Mouse (Mus musculus): ENCODE results near the gene Zbtb44. TPM values are rescaled to one million over a fixed set of nuclear protein-coding genes. Genes with fewer than 3 reads are reported as not detected.

The Zbtb44 gene
- 4.4 and 4.6 TPM in 2 replicates for polyA plus RNA-seq (2015; fragmentation: Nextera tagmentation; extraction: Ambion mirVana)

DNA sequence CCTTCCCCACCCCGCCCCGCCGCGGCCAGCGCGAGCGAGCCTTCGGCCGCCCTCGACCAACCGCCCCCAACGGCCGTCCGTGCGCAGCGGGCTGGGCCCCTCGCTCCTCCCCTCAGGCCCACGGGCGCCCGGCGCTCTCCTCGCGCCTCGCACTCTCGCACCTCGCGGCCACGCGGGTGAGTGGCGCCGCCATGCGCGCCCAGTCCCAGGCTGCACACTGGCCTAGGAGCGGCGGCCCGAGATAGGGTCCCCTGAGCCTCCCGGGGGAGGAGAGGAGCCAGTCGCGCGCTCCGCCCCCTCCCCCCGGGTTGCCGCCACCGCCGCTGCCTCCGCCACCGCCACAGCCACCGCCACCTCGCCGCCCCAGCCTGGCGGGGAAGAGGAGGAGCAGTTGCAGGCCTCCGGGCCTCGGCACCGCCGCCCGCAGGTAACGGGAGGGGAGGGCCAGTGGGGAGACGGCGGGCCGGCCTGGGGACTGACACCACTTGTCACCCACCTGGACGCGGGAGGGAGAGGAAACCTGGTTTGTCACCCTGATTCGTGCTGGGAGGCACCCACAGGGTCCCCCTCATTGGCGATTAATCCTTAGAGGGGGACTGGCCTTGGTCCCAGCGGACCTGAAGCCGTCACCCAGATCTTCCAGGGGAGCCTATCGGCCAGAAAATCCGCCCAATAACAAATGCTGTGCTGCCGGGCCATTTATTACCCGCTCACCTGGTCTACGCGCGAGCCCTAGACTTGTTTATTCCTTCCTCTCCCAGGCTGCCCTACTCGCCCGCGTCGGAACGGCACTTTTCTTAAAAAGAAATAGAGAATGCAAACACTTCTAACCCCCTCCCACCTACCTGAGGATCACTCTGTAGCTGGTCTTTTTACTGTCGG lies at the start of gene Zbtb44:
Gene Zbtb44, plus strand, starts transcription at position 113 of the 882 bp plus-strand sequence.
- Histone ChIP-seq H3K9me3 (no peaks in the 10 kb centered on the region), H3K9ac (peak within 1 kb of the TSS; percentile 79), H3K4me2 (peak within 1 kb of the TSS; percentile 84), H3K4me1 (replicated peaks) (peaks cover 17% of the 10 kb centered on the region), H3K27ac (replicated peaks) (peak within 1 kb of the TSS; percentile 93), H3K27me3 (no peaks in the 10 kb centered on the region), H3K36me3 (no peaks in the 10 kb centered on the region), H3K4me3 (peak within 1 kb of the TSS; percentile 65)
- peak; percentile 93 for ATAC-seq (ENCODE audit: low FRiP score, low read depth)
- WGBS, result 0% methylated on average over 54 of the region's 79 CpGs

DNA sequence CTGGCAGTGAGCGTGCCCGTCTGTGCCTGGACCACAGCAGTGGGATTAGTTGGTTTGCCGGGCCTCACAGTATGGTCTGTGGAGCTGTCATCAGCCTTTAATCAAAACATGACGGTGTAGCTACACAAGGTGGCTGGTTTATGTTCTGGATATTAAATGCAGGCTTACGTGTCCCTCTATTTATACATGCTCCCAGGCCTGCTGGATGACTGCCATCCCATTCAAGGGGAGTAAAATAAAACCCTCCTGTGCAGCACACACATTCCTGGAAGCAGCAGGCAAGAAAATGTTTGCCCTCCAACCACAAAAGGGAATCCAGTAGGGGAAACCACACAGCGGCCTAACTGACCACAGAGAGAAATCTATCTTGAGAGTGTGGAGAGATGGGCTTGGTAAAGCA lies 44.7 kb upstream of the Zbtb44 start:
- Histone ChIP-seq H3K9ac (no peak overlapping the region), H3K27me3 (no peaks in the 10 kb centered on the region), H3K27ac (replicated peaks) (no peak overlapping the region), H3K4me1 (replicated peaks) (no peaks in the 10 kb centered on the region), H3K36me3 (no peaks in the 10 kb centered on the region), H3K9me3 (no peaks in the 10 kb centered on the region), H3K4me3 (no peak overlapping the region), H3K4me2 (no peak overlapping the region)
- ATAC-seq (ENCODE audit: low FRiP score, low read depth), result no peak
- 70% methylated on average over 6 of the region's 6 CpGs for WGBS

DNA sequence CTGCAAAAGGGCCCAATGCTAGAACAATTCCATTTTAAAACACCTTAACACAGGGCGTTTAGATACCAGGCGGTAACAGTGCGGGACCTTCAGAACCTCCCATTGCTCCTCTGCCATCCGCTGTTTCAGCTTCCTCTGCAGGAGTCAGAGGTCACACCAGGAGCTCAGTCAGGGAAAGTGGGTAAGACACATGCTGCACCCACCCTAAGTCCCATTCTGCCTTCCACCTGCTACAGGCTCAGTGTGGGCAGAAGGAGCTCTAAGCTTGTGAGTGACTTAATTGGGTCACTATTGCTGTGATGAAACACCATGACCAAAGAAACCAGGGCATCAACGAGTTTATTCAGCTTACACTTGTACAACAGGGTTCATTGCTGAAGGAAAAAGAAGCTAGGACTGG lies 37.3 kb upstream of the Zbtb44 start:
- Histone ChIP-seq H3K4me3 (no peak overlapping the region), H3K9me3 (no peaks in the 10 kb centered on the region), H3K36me3 (no peaks in the 10 kb centered on the region), H3K27ac (replicated peaks) (no peak overlapping the region), H3K4me1 (replicated peaks) (no peaks in the 10 kb centered on the region), H3K27me3 (no peaks in the 10 kb centered on the region), H3K9ac (no peak overlapping the region), H3K4me2 (no peak overlapping the region)
- ATAC-seq (ENCODE audit: low FRiP score, low read depth), result no peak
- 89% methylated on average over 5 of the region's 5 CpGs for WGBS

DNA sequence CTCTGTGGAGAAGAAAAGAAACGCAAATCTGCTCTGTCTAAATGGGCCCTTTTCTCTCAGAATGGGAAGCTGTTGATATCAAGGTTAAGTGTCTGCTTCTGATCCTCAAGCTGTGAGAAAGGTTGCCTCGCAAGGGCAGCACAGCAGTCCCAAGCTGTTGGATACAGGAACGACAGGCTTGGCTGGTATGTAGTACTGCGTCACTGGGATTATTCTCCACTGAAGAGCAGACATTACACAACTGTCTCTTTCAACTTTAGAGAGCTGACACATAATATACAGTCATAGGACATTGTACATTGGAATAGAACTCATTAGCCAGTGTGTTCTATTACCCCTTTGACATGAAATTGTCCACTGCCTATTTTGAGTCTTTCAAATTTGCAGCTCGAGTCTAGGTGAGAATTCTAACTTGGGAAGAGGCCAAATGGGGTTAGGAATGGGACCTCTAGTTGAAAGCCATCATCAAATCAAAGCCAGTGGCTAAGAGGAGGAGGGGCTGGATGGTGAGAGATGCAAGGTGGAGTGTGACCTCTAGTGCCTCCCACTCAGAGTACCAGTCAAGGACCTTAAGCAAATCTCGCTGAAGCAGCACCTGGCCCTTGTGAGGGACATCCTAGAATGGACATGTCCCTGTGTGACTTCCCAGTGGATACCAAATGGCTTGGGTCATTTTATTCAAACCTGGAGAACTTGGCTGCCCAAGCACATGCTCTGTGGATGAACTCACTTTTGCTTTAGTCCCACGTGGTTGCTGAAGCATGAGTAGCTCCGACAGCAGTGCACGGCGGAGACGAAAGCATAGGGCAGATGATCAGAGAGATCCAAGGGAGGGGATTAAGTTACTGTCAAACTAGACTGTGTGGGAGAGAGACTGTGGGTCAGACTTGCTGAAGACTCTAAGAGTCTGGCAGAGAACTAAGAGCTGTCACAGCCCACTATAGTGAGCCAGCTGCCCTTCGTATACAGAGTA lies 33.6 kb upstream of the Zbtb44 start:
- Histone ChIP-seq H3K4me2 (no peak overlapping the region), H3K9me3 (no peaks in the 10 kb centered on the region), H3K4me3 (no peak overlapping the region), H3K9ac (no peak overlapping the region), H3K36me3 (no peaks in the 10 kb centered on the region), H3K27me3 (no peaks in the 10 kb centered on the region), H3K27ac (replicated peaks) (no peak overlapping the region), H3K4me1 (replicated peaks) (no peaks in the 10 kb centered on the region)
- 79% methylated on average over 12 of the region's 12 CpGs for WGBS
- no peak for ATAC-seq (ENCODE audit: low FRiP score, low read depth)

DNA sequence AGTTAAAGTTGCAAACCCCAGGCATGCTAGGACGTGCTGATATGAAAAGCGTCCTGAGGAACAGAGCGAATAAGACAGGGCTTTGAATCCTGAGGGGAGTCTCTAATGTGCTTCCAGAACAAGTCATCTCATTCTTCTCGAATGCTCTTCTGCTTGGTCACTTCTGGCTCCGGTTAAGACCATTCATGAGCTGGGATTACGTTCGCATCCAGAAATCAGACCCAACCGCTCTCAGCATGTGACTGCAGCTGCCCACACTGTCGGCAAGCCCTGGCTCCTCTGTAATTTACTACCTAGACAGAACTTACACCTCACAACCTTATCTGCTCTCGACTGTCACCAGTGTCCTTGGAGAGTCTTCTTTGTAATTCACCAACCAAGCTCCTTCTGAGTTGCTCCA lies 29.8 kb upstream of the Zbtb44 start:
- H3K4me1 ChIP-seq (replicated peaks), result no peaks in the 10 kb centered on the region
- no peaks in the 10 kb centered on the region for H3K36me3 ChIP-seq
- H3K27me3 ChIP-seq, result no peaks in the 10 kb centered on the region
- no peak for ATAC-seq (ENCODE audit: low FRiP score, low read depth)
- no peaks in the 10 kb centered on the region for H3K9me3 ChIP-seq
- WGBS, result 85% methylated on average over 10 of the region's 10 CpGs
- H3K4me3 ChIP-seq, result no peak overlapping the region
- no peak overlapping the region for H3K9ac ChIP-seq
- no peak overlapping the region for H3K27ac ChIP-seq (replicated peaks)
- H3K4me2 ChIP-seq, result no peak overlapping the region

DNA sequence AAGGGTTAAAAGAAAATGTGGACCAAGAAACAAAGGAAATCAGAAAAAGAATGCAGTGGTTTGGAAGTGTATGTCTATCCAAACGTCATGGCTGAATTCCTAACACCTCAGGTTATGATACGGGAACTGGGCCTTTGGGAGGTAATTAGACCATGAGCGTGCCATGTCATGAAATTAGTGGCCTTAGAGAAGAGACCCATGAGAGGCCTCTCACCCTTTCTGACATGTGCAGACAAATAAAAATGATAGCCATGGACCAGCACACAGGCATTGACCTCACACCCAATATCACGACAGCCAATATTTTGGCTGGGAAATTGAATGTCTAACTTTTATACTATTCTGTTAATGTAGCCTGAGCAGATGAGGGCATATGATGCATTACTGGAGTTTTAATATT lies 27.9 kb upstream of the Zbtb44 start:
- Histone ChIP-seq H3K9me3 (no peaks in the 10 kb centered on the region), H3K36me3 (no peaks in the 10 kb centered on the region), H3K4me2 (no peak overlapping the region), H3K9ac (no peak overlapping the region), H3K27me3 (no peaks in the 10 kb centered on the region), H3K4me3 (no peak overlapping the region), H3K4me1 (replicated peaks) (no peaks in the 10 kb centered on the region), H3K27ac (replicated peaks) (no peak overlapping the region)
- no peak for ATAC-seq (ENCODE audit: low FRiP score, low read depth)
- 73% methylated on average over 4 of the region's 4 CpGs for WGBS

DNA sequence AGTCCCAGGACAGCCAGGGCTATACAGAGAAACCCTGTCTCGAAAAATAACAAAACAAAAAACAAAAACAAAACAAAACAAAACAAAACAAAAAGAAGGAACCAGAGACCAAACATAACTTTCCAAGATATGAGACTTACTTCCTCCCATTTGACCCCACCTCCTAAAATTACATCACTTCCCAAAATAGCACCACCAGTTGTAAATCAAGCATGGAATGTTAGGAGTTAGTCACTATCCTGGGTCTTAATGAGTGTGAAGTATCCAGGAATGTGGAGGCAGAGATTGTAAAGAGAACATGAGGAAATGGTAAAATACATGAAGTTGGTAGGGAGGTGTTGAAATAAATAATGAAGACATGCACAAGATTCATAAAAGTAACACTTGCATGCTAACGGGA lies 21.1 kb upstream of the Zbtb44 start:
- no peak for ATAC-seq (ENCODE audit: low FRiP score, low read depth)
- Histone ChIP-seq H3K27me3 (no peaks in the 10 kb centered on the region), H3K4me3 (no peak overlapping the region), H3K36me3 (no peaks in the 10 kb centered on the region), H3K4me1 (replicated peaks) (no peaks in the 10 kb centered on the region), H3K9ac (no peak overlapping the region), H3K4me2 (no peak overlapping the region), H3K9me3 (no peaks in the 10 kb centered on the region), H3K27ac (replicated peaks) (no peak overlapping the region)
- WGBS, result 87% methylated on average over 2 of the region's 2 CpGs

DNA sequence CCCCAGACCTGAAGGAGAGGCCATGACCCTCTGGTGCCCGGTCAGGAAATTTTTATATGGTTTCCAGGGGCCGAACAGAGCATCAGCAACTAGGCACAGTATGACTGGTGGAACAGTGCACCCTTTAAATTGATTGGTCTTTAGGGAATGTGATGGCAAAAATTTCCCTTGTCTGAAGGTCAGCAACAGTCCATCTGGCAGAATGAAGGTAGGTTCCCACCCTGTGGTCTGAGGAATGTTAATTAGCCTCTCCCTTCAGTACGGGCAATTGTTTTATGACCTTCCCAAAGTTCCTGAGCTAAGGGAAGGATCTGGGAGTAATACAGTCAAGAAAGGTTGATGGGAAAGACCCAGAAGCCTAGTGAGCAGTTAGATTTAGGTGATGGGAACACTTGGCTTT lies 20.4 kb upstream of the Zbtb44 start:
- H3K9ac ChIP-seq, result no peak overlapping the region
- 77% methylated on average over 3 of the region's 3 CpGs for WGBS
- no peak overlapping the region for H3K27ac ChIP-seq (replicated peaks)
- H3K27me3 ChIP-seq, result no peaks in the 10 kb centered on the region
- no peaks in the 10 kb centered on the region for H3K36me3 ChIP-seq
- no peak overlapping the region for H3K4me2 ChIP-seq
- H3K9me3 ChIP-seq, result no peaks in the 10 kb centered on the region
- no peaks in the 10 kb centered on the region for H3K4me1 ChIP-seq (replicated peaks)
- ATAC-seq (ENCODE audit: low FRiP score, low read depth), result no peak
- no peak overlapping the region for H3K4me3 ChIP-seq

DNA sequence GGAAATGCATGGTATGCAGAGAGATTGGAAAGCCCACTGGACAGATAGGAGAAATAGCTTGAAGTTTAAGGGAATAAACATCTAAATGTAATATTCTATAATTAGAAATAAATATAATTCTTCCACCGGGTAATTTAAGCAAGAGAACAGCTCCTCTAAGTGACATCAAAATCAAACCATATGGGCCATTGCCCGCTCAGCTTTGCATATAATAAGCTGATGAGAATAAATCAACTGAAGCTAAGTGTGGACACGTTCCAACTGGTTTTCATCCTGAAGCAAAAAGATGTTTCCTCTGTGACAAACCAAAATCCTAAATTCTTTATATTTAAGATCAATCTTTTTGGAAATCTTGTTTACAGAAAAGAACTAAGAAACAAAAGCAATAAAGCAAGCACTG lies 19.7 kb upstream of the Zbtb44 start:
- no peak overlapping the region for H3K27ac ChIP-seq (replicated peaks)
- no peak for ATAC-seq (ENCODE audit: low FRiP score, low read depth)
- no peak overlapping the region for H3K4me2 ChIP-seq
- WGBS, result 69% methylated on average over 3 of the region's 3 CpGs
- no peaks in the 10 kb centered on the region for H3K4me1 ChIP-seq (replicated peaks)
- H3K36me3 ChIP-seq, result no peaks in the 10 kb centered on the region
- no peak overlapping the region for H3K4me3 ChIP-seq
- H3K9me3 ChIP-seq, result no peaks in the 10 kb centered on the region
- H3K27me3 ChIP-seq, result no peaks in the 10 kb centered on the region
- no peak overlapping the region for H3K9ac ChIP-seq

DNA sequence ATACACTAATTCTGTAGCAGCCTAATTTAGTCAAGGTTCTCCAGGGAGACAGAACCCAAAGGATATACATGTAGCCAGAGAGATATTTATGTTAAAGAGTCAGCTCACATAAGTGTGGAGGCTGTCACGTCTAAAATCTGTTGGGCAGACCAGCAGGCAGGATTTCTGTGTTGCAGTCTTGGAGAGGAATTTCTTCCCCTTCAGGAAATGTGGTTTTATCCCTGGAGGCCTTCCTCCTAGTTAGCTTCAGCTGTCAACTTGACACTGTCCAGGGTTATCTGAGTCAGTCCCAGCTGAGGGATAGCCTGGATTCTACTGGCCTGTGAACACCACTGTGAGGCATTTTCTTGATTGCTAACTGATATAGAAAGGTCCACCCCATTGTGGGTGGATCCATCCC lies 18.9 kb upstream of the Zbtb44 start:
- Histone ChIP-seq H3K36me3 (no peaks in the 10 kb centered on the region), H3K4me3 (no peak overlapping the region), H3K4me1 (replicated peaks) (no peaks in the 10 kb centered on the region), H3K27me3 (no peaks in the 10 kb centered on the region), H3K4me2 (no peak overlapping the region), H3K27ac (replicated peaks) (no peak overlapping the region), H3K9me3 (no peaks in the 10 kb centered on the region), H3K9ac (no peak overlapping the region)
- 59% methylated on average over 1 of the region's 1 CpGs for WGBS
- ATAC-seq (ENCODE audit: low FRiP score, low read depth), result no peak

DNA sequence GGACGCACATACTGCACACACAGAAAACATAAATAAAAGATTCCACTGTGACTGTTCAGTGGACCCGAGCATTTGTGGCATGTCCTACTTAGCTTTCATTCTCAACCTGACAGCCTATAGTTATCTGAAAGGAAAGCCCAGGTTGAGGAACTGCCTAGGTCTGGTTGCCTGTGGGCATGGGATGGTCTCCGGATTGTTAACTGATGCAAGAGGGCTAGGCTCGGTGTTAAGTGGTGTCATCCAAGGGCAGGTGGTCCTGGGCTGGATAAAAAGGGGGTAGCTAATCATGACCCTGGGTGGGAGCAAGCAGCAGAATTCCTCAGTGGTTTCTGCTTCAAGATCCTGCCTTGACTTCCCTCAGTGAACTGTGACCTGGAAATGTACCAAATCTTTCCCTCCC lies 17.8 kb upstream of the Zbtb44 start:
- Histone ChIP-seq H3K9ac (no peak overlapping the region), H3K27me3 (no peaks in the 10 kb centered on the region), H3K4me2 (no peak overlapping the region), H3K9me3 (no peaks in the 10 kb centered on the region), H3K27ac (replicated peaks) (no peak overlapping the region), H3K4me3 (no peak overlapping the region), H3K4me1 (replicated peaks) (no peaks in the 10 kb centered on the region), H3K36me3 (no peaks in the 10 kb centered on the region)
- 88% methylated on average over 4 of the region's 4 CpGs for WGBS
- no peak for ATAC-seq (ENCODE audit: low FRiP score, low read depth)

DNA sequence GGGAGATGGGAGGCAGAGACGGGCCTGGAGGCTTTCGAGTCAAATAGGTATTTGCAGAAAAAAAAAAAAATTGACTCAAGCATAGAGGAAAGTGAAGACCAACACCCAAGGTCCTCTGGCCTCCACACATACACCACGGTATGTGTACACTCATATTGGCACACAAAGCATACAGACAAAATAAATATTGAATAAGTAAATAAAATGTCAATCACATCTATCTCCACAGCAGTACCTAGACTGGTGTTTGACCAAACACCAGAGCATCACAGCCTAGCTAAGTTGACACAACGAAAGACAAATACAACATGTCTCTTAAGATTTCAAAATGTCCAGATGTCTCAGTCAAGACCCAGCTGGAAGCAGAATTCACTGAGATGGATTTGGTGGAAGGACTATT lies 17.0 kb upstream of the Zbtb44 start:
- Histone ChIP-seq H3K4me2 (no peak overlapping the region), H3K36me3 (no peaks in the 10 kb centered on the region), H3K9me3 (no peaks in the 10 kb centered on the region), H3K27me3 (no peaks in the 10 kb centered on the region), H3K9ac (no peak overlapping the region), H3K4me3 (no peak overlapping the region), H3K4me1 (replicated peaks) (no peaks in the 10 kb centered on the region), H3K27ac (replicated peaks) (no peak overlapping the region)
- 91% methylated on average over 4 of the region's 4 CpGs for WGBS
- no peak for ATAC-seq (ENCODE audit: low FRiP score, low read depth)
